In the genomic region with DNA sequence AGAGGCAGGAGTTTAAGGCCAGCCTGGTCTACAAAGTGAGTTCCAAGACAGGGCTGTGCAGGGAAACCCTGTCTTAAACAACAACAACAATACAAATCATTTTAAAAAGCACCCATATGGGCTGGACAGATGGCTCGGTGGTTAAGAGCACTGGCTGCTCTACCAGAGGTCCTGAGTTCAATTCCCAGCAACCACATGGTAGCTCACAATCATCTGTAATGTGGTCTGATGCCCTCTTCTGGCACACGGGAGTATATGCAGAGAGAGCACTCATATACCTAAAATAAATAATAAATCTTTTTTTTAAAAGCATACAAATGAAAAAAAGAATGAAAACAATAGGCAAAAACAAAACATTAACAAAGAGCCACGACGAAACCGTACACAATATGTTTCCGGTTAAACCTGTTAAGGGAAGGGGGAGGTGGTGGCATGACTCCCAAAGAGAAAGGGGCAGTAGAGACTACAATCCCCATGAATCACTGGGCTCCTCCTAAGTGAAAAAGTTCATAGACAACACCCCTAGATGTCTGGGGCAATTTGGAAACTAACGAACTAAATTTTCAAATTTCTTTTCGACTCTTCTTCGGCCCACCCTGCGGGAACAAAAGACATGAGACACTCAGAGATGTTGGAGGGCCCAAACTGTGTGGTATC, we compare ENCODE assay signal across 8 mouse cellular contexts. TPM values are rescaled to one million over a fixed set of nuclear protein-coding genes. Genes with fewer than 3 reads are reported as not detected.
DNase-seq lines count a peak whose midpoint lies in the region; ATAC-seq and TF ChIP-seq lines count a peak whose summit lies in the region.

No protein-coding gene starts in this region.

- no peak for DNase-seq in heart, embryonic 10.5 days (ENCODE audit: low spot score)
- no peak for DNase-seq in heart, postnatal 36 days
- no peak for DNase-seq in CH12.LX (ENCODE audit: extremely low read depth)
- no peak for DNase-seq in adrenal gland, adult 8-10 months
- DNase-seq in frontal cortex, postnatal 10 days (ENCODE audit: low spot score in 2 of 2), result no peak

- H3K36me3 ChIP-seq in heart, embryonic 10.5 days, result peaks cover 39% of the 10 kb centered on the region
- H3K36me3 ChIP-seq in CH12.LX (replicated peaks in 1 of 2; ENCODE audit: control insufficient read depth in 1 of 2, insufficient read depth in 1 of 2, low read length in 1 of 2), result peaks cover 24 to 48% of the 10 kb centered on the region in 2 experiments
- peaks cover 31% of the 10 kb centered on the region for H3K36me3 ChIP-seq in embryonic facial prominence, embryonic 15.5 days
- peaks cover 24% of the 10 kb centered on the region for H3K36me3 ChIP-seq in intestine, postnatal 0 days (ENCODE audit: control insufficient read depth, insufficient read depth)
- H3K36me3 ChIP-seq in midbrain, embryonic 16.5 days (ENCODE audit: control insufficient read depth, insufficient read depth, low read length), result peaks cover 12% of the 10 kb centered on the region

- intact Hi-C loops in heart, postnatal 36 days (cut with DNase I), result loop anchor here (2.0 to 5.0 kb wide), 4 partner anchors 15 to 1034 kb away; a partner anchor contains a TSS

- H3K79me2 ChIP-seq in CH12.LX (replicated peaks; ENCODE audit: control insufficient read depth, extremely low read depth, insufficient read depth, poor library complexity, severe bottlenecking), result no peaks in the 10 kb centered on the region; the same call in 1 of the 2 replicates

- H3K9me3 ChIP-seq in heart, embryonic 10.5 days, result no peaks in the 10 kb centered on the region
- no peaks in the 10 kb centered on the region for H3K9me3 ChIP-seq in CH12.LX (replicated peaks; ENCODE audit: low read length)
- no peaks in the 10 kb centered on the region for H3K9me3 ChIP-seq in embryonic facial prominence, embryonic 15.5 days (replicated peaks)
- H3K9me3 ChIP-seq in intestine, postnatal 0 days (ENCODE audit: control insufficient read depth), result no peaks in the 10 kb centered on the region
- H3K9me3 ChIP-seq in midbrain, embryonic 16.5 days (replicated peaks; ENCODE audit: control insufficient read depth, low read length, poor library complexity, severe bottlenecking), result no peaks in the 10 kb centered on the region

- no peaks in the 10 kb centered on the region for H3K27me3 ChIP-seq in heart, embryonic 10.5 days (ENCODE audit: insufficient read depth, poor library complexity, severe bottlenecking)
- no peaks in the 10 kb centered on the region for H3K27me3 ChIP-seq in CH12.LX (replicated peaks)
- no peaks in the 10 kb centered on the region for H3K27me3 ChIP-seq in embryonic facial prominence, embryonic 15.5 days
- H3K27me3 ChIP-seq in intestine, postnatal 0 days (replicated peaks; ENCODE audit: control insufficient read depth, insufficient read depth, low read length), result no peaks in the 10 kb centered on the region
- H3K27me3 ChIP-seq in midbrain, embryonic 16.5 days (ENCODE audit: control insufficient read depth, insufficient read depth, low read depth, low read length), result no peaks in the 10 kb centered on the region

- no peak; the same call in 1 of the 2 replicates for TF ChIP-seq RAD21 in CH12.LX (IDR thresholded peaks at IDR 0.05; ENCODE audit: low read depth, low read length)

- peak; percentile 73 for ATAC-seq in embryonic facial prominence, embryonic 15.5 days (ENCODE audit: insufficient number of reproducible peaks, low FRiP score, low TSS enrichment, low read depth)
- peak; percentile 66 for ATAC-seq in intestine, postnatal 0 days
- peak; percentile 72 for ATAC-seq in midbrain, embryonic 16.5 days

- H3K9ac ChIP-seq in CH12.LX (ENCODE audit: insufficient read depth, low read depth), result peak overlapping the region; percentile 71
- H3K9ac ChIP-seq in embryonic facial prominence, embryonic 15.5 days, result peak overlapping the region; percentile 63
- H3K9ac ChIP-seq in intestine, postnatal 0 days (ENCODE audit: low read depth, low read length), result peak overlapping the region; percentile 59
- peak overlapping the region; percentile 63 for H3K9ac ChIP-seq in midbrain, embryonic 16.5 days (ENCODE audit: low read depth, low read length)

- no peak for TF ChIP-seq POLR2A in CH12.LX (IDR thresholded peaks at IDR 0.05; ENCODE audit: low read depth, low read length)

- WGBS in heart, embryonic 10.5 days, result 2% methylated on average over 10 of the region's 10 CpGs
- WGBS in embryonic facial prominence, embryonic 15.5 days, result 3% methylated on average over 10 of the region's 10 CpGs
- WGBS in intestine, postnatal 0 days, result 3% methylated on average over 10 of the region's 10 CpGs
- WGBS in midbrain, embryonic 16.5 days, result 4% methylated on average over 10 of the region's 10 CpGs

- in situ Hi-C loops in CH12.LX (cut with MboI; ENCODE audit: low pct_ligation_motif_present, low pct_unique_long_range_greater_than_20kb, low sequenced_read_pairs), result no loop called here

- TF ChIP-seq EP300 in CH12.LX (IDR thresholded peaks at IDR 0.05; ENCODE audit: low read length), result no peak

- peak overlapping the region; percentile 97 for H3K27ac ChIP-seq in heart, embryonic 10.5 days
- H3K27ac ChIP-seq in CH12.LX (ENCODE audit: insufficient read depth, low read depth), result peak overlapping the region; percentile 92
- H3K27ac ChIP-seq in embryonic facial prominence, embryonic 15.5 days (replicated peaks), result peak overlapping the region; percentile 100
- peak overlapping the region; percentile 89 for H3K27ac ChIP-seq in intestine, postnatal 0 days (ENCODE audit: low read depth, low read length)
- H3K27ac ChIP-seq in midbrain, embryonic 16.5 days (ENCODE audit: low read length), result peak overlapping the region; percentile 93

- peak in 1 of 2 experiments; percentile 54; a peak in 2 of 4 replicates for TF ChIP-seq CTCF in CH12.LX (conservative IDR thresholded peaks at IDR 0.05 in 1 of 2, IDR thresholded peaks at IDR 0.05 in 1 of 2; ENCODE audit: low read depth in 2 of 2, low read length in 2 of 2)
- TF ChIP-seq CTCF in intestine, postnatal 0 days (IDR thresholded peaks at IDR 0.05; ENCODE audit: low read depth), result peak; percentile 67

- dilution Hi-C loops in CH12.LX (cut with MboI; ENCODE audit: extremely low pct_ligation_motif_present, extremely low pct_unique_long_range_greater_than_20kb, low sequenced_read_pairs), result no loop called here

- H3K4me3 ChIP-seq in heart, embryonic 10.5 days, result peak overlapping the region; percentile 75
- peak overlapping the region; percentile 71 to 93 (median 83) for H3K4me3 ChIP-seq in CH12.LX (replicated peaks in 1 of 3; ENCODE audit: low read depth in 2 of 3, low read length in 2 of 3, poor library complexity in 1 of 3)
- peak overlapping the region; percentile 81 for H3K4me3 ChIP-seq in embryonic facial prominence, embryonic 15.5 days (replicated peaks)
- peak overlapping the region; percentile 70 for H3K4me3 ChIP-seq in intestine, postnatal 0 days (ENCODE audit: low read depth, low read length)
- H3K4me3 ChIP-seq in midbrain, embryonic 16.5 days (ENCODE audit: low read depth, low read length), result peak overlapping the region; percentile 54

- H3K4me1 ChIP-seq in heart, embryonic 10.5 days, result peaks cover 17% of the 10 kb centered on the region
- H3K4me1 ChIP-seq in CH12.LX (ENCODE audit: control insufficient read depth in 1 of 2, insufficient read depth in 2 of 2), result peaks cover 2 to 20% of the 10 kb centered on the region in 2 experiments; a peak in 3 of 4 replicates
- peaks cover 17% of the 10 kb centered on the region for H3K4me1 ChIP-seq in embryonic facial prominence, embryonic 15.5 days
- peaks cover 3% of the 10 kb centered on the region; the same call in 1 of the 2 replicates for H3K4me1 ChIP-seq in intestine, postnatal 0 days (replicated peaks; ENCODE audit: control insufficient read depth, insufficient read depth, low read length)
- peaks cover 11% of the 10 kb centered on the region for H3K4me1 ChIP-seq in midbrain, embryonic 16.5 days (ENCODE audit: control insufficient read depth, insufficient read depth, low read length)

- peak overlapping the region; percentile 41; the same call in 1 of the 2 replicates for H3K4me2 ChIP-seq in CH12.LX (ENCODE audit: insufficient read depth, low read depth, poor library complexity, severe bottlenecking)
- H3K4me2 ChIP-seq in embryonic facial prominence, embryonic 15.5 days (replicated peaks), result peak overlapping the region; percentile 96
- H3K4me2 ChIP-seq in intestine, postnatal 0 days (replicated peaks; ENCODE audit: low read depth), result peak overlapping the region; percentile 86
- peak overlapping the region; percentile 88 for H3K4me2 ChIP-seq in midbrain, embryonic 16.5 days (ENCODE audit: low read length)

RNA-seq across cellular contexts. Expression of a gene that starts 0.4 kb away (rescaled TPM):
- 4.2 and 8.3 TPM in 2 replicates for polyA plus RNA-seq in heart, embryonic 10.5 days (2016; fragmentation: Nextera tagmentation; extraction: Ambion mirVana)
- 100 to 1,000 TPM; 749 to 757 TPM for total RNA-seq in heart, postnatal 36 days (2021)
- total RNA-seq in CH12.LX (2012; rRNA removed), result 1.6 and 2.3 TPM in 2 replicates
- total RNA-seq in CH12.LX (2014; rRNA removed), result 0.79 and 1.2 TPM in 2 replicates
- polyA plus RNA-seq in CH12.LX (2012; ENCODE audit: insufficient read length, low read depth), result 4.1 and 6.0 TPM in 2 replicates
- 19.9 and 22.2 TPM in 2 replicates for polyA plus RNA-seq in embryonic facial prominence, embryonic 15.5 days (2015; fragmentation: Nextera tagmentation; extraction: Ambion mirVana)
- 50.6 and 55.7 TPM in 2 replicates for polyA plus RNA-seq in intestine, postnatal 0 days (2015; fragmentation: Nextera tagmentation; extraction: Ambion mirVana)
- 7.5 and 11.2 TPM in 2 replicates for polyA plus RNA-seq in midbrain, embryonic 16.5 days (2015; fragmentation: Nextera tagmentation; extraction: Ambion mirVana)
- total RNA-seq in adrenal gland, adult 8-10 months (2022), result 10 to 100 TPM; 23.5 to 56.3 (median 32.4) TPM

RNA-seq across cellular contexts. Expression of a gene that starts 0.5 kb away (rescaled TPM):
- polyA plus RNA-seq in heart, embryonic 10.5 days (2016; fragmentation: Nextera tagmentation; extraction: Ambion mirVana), result 8.8 and 13.0 TPM in 2 replicates
- 1 to 10 TPM; 3.3 to 5.4 TPM for total RNA-seq in heart, postnatal 36 days (2021)
- total RNA-seq in CH12.LX (2012; rRNA removed) (4.0 and 5.9 TPM in 2 replicates), CH12.LX (2014; rRNA removed) (1.7 and 2.0 TPM in 2 replicates)
- 5.7 and 6.0 TPM in 2 replicates for polyA plus RNA-seq in CH12.LX (2012; ENCODE audit: insufficient read length, low read depth)
- 11.6 and 17.6 TPM in 2 replicates for polyA plus RNA-seq in embryonic facial prominence, embryonic 15.5 days (2015; fragmentation: Nextera tagmentation; extraction: Ambion mirVana)
- polyA plus RNA-seq in intestine, postnatal 0 days (2015; fragmentation: Nextera tagmentation; extraction: Ambion mirVana), result 1.9 and 2.0 TPM in 2 replicates
- 8.2 and 8.5 TPM in 2 replicates for polyA plus RNA-seq in midbrain, embryonic 16.5 days (2015; fragmentation: Nextera tagmentation; extraction: Ambion mirVana)
- 10 to 100 TPM in 2 of 4 experiments, 1 to 10 TPM in 2; 9.1 to 13.4 (median 10.0) TPM for total RNA-seq in adrenal gland, adult 8-10 months (2022)

RNA-seq across cellular contexts. Expression of a gene that starts 8.1 kb away (rescaled TPM):
- 31.5 and 35.6 TPM in 2 replicates for polyA plus RNA-seq in heart, embryonic 10.5 days (2016; fragmentation: Nextera tagmentation; extraction: Ambion mirVana)
- total RNA-seq in heart, postnatal 36 days (2021), result 10 to 100 TPM; 13.4 to 16.0 TPM
- total RNA-seq in CH12.LX (2012; rRNA removed) (8.3 and 11.0 TPM in 2 replicates), CH12.LX (2014; rRNA removed) (4.0 and 5.2 TPM in 2 replicates)
- 38.6 and 49.5 TPM in 2 replicates for polyA plus RNA-seq in CH12.LX (2012; ENCODE audit: insufficient read length, low read depth)
- polyA plus RNA-seq in embryonic facial prominence, embryonic 15.5 days (2015; fragmentation: Nextera tagmentation; extraction: Ambion mirVana), result 45.6 and 46.8 TPM in 2 replicates
- 31.4 and 33.9 TPM in 2 replicates for polyA plus RNA-seq in intestine, postnatal 0 days (2015; fragmentation: Nextera tagmentation; extraction: Ambion mirVana)
- 52.1 and 63.8 TPM in 2 replicates for polyA plus RNA-seq in midbrain, embryonic 16.5 days (2015; fragmentation: Nextera tagmentation; extraction: Ambion mirVana)
- total RNA-seq in adrenal gland, adult 8-10 months (2022), result 10 to 100 TPM; 56.1 to 65.5 (median 61.7) TPM

RNA-seq across cellular contexts. Expression of a gene that starts 11.5 kb away (rescaled TPM):
- polyA plus RNA-seq in heart, embryonic 10.5 days (2016; fragmentation: Nextera tagmentation; extraction: Ambion mirVana), result 87.8 and 90.4 TPM in 2 replicates
- total RNA-seq in heart, postnatal 36 days (2021), result 10 to 100 TPM; 62.9 to 63.4 TPM
- total RNA-seq in CH12.LX (2012; rRNA removed), result 56.7 and 61.2 TPM in 2 replicates
- 60.8 and 63.4 TPM in 2 replicates for total RNA-seq in CH12.LX (2014; rRNA removed)
- 51.5 and 54.4 TPM in 2 replicates for polyA plus RNA-seq in CH12.LX (2012; ENCODE audit: insufficient read length, low read depth)
- 83.7 and 86.6 TPM in 2 replicates for polyA plus RNA-seq in embryonic facial prominence, embryonic 15.5 days (2015; fragmentation: Nextera tagmentation; extraction: Ambion mirVana)
- polyA plus RNA-seq in intestine, postnatal 0 days (2015; fragmentation: Nextera tagmentation; extraction: Ambion mirVana), result 65.9 and 68.6 TPM in 2 replicates
- polyA plus RNA-seq in midbrain, embryonic 16.5 days (2015; fragmentation: Nextera tagmentation; extraction: Ambion mirVana), result 82.0 and 88.4 TPM in 2 replicates
- total RNA-seq in adrenal gland, adult 8-10 months (2022), result 10 to 100 TPM; 70.4 to 83.6 (median 73.1) TPM

RNA-seq across cellular contexts. Expression of a gene that starts 11.6 kb away (rescaled TPM):
- polyA plus RNA-seq in heart, embryonic 10.5 days (2016; fragmentation: Nextera tagmentation; extraction: Ambion mirVana), result 9.9 and 12.3 TPM in 2 replicates
- total RNA-seq in heart, postnatal 36 days (2021), result 1 to 10 TPM; 1.4 to 1.6 TPM
- 2.6 and 2.7 TPM in 2 replicates for total RNA-seq in CH12.LX (2012; rRNA removed)
- total RNA-seq in CH12.LX (2014; rRNA removed), result 1.9 and 2.3 TPM in 2 replicates
- 3.3 and 3.8 TPM in 2 replicates for polyA plus RNA-seq in CH12.LX (2012; ENCODE audit: insufficient read length, low read depth)
- 11.0 and 15.0 TPM in 2 replicates for polyA plus RNA-seq in embryonic facial prominence, embryonic 15.5 days (2015; fragmentation: Nextera tagmentation; extraction: Ambion mirVana)
- 0.83 and 1.2 TPM in 2 replicates for polyA plus RNA-seq in intestine, postnatal 0 days (2015; fragmentation: Nextera tagmentation; extraction: Ambion mirVana)
- 18.6 and 19.2 TPM in 2 replicates for polyA plus RNA-seq in midbrain, embryonic 16.5 days (2015; fragmentation: Nextera tagmentation; extraction: Ambion mirVana)
- 10 to 100 TPM in 1 of 4 experiments, 1 to 10 TPM in 3; 2.9 to 11.3 (median 7.4) TPM for total RNA-seq in adrenal gland, adult 8-10 months (2022)

Comparison
In these comparisons a context has a peak if more than half of its experiments do, and no peak if none do; other contexts are left out.
1. H3K4me2 ChIP-seq: peak in every context shown above with its lines; median percentile 96 in embryonic facial prominence, embryonic 15.5 days; 88 in midbrain, embryonic 16.5 days; 86 in intestine, postnatal 0 days; 41 in CH12.LX.